Mouse (Mus musculus) regulatory T cell (primary cell): ENCODE measurements around the gene Slc11a2.

Experiments
- in situ Hi-C: fragments of 300-600 bp; cut with MboI, MseI; formaldehyde crosslinking; loops from one replicate; pipeline ENCODE4 v1.15.1; 2025; ENCODE audit warnings: high pct_unique_total_duplicates

Slc11a2 gene

GRCm38 (mm10) chr15:100424396-100425122 is at the start of gene Slc11a2:
TSS of gene Slc11a2 (minus strand) at chr15:100425072.
- in situ Hi-C loops: no loop called here

GRCm38 (mm10) chr15:100473926-100474503 is 49.1 kb upstream of the Slc11a2 start:
- in situ Hi-C loops: no loop called here

GRCm38 (mm10) chr15:100470037-100470436 is 45.2 kb upstream of the Slc11a2 start:
- in situ Hi-C loops: no loop called here

- in situ Hi-C loops: no loop called here
These were observed 44.3 kb upstream of the Slc11a2 start for GRCm38 (mm10) chr15:100469189-100469545.

GRCm38 (mm10) chr15:100468295-100469188 is 43.7 kb upstream of the Slc11a2 start, which contains the start of gene Letmd1:
TSS of gene Letmd1 (plus strand) at chr15:100469023.
- in situ Hi-C loops: no loop called here

- in situ Hi-C loops: no loop called here
These were observed 42.9 kb upstream of the Slc11a2 start for GRCm38 (mm10) chr15:100467738-100468137.

- in situ Hi-C loops: no loop called here
These were observed 40.6 kb upstream of the Slc11a2 start for GRCm38 (mm10) chr15:100465432-100465831.

- in situ Hi-C loops: loop anchor here (5.0 kb wide), 1 partner anchor 149 kb away; no protein-coding TSS in a partner anchor
These were observed 38.8 kb upstream of the Slc11a2 start for GRCm38 (mm10) chr15:100463712-100464111.

GRCm38 (mm10) chr15:100462086-100462485 is 37.2 kb upstream of the Slc11a2 start:
- in situ Hi-C loops: loop anchor here (5.0 kb wide), 1 partner anchor 150 kb away; no protein-coding TSS in a partner anchor

- in situ Hi-C loops: loop anchor here (5.0 kb wide), 1 partner anchor 151 kb away; no protein-coding TSS in a partner anchor
These were observed 36.8 kb upstream of the Slc11a2 start for GRCm38 (mm10) chr15:100461646-100462045.

GRCm38 (mm10) chr15:100460942-100461341 is 36.1 kb upstream of the Slc11a2 start:
- in situ Hi-C loops: loop anchor here (5.0 kb wide), 1 partner anchor 151 kb away; no protein-coding TSS in a partner anchor

GRCm38 (mm10) chr15:100458055-100458454 is 33.2 kb upstream of the Slc11a2 start:
- in situ Hi-C loops: no loop called here

GRCm38 (mm10) chr15:100457340-100457739 is 32.5 kb upstream of the Slc11a2 start:
- in situ Hi-C loops: no loop called here

- in situ Hi-C loops: no loop called here
These were observed 31.6 kb upstream of the Slc11a2 start for GRCm38 (mm10) chr15:100456356-100456991.

GRCm38 (mm10) chr15:100452486-100452885 is 27.6 kb upstream of the Slc11a2 start:
- in situ Hi-C loops: loop anchor here (5.0 kb wide), 2 partner anchors 40 to 130 kb away; no protein-coding TSS in a partner anchor

- in situ Hi-C loops: loop anchor here (5.0 kb wide), 2 partner anchors 39 to 129 kb away; no protein-coding TSS in a partner anchor
These were observed 26.4 kb upstream of the Slc11a2 start for GRCm38 (mm10) chr15:100451245-100451644.

- in situ Hi-C loops: no loop called here
These were observed 24.6 kb upstream of the Slc11a2 start for GRCm38 (mm10) chr15:100449495-100449894.

- in situ Hi-C loops: no loop called here
These were observed 23.7 kb upstream of the Slc11a2 start for GRCm38 (mm10) chr15:100448572-100448971.

- in situ Hi-C loops: no loop called here
These were observed 22.0 kb upstream of the Slc11a2 start for GRCm38 (mm10) chr15:100446887-100447286.

GRCm38 (mm10) chr15:100443126-100443922 is 18.5 kb upstream of the Slc11a2 start:
- in situ Hi-C loops: no loop called here
